Mouse (Mus musculus) midbrain, embryonic 12.5 days (tissue): Measurements from ENCODE around the gene Uncx. TPM values are rescaled to one million over a fixed set of nuclear protein-coding genes. Genes with fewer than 3 reads are reported as not detected.
A peak's percentile ranks its signal among the peaks of the same experiment; 100 is the strongest.

Experiments
- ATAC-seq: fragments of 200-750 bp; cut with Nextera tagmentation; 2 replicates; pipeline ENCODE4 v1.8.0; 2017; ENCODE audit warnings: low read depth, moderate TSS enrichment, moderate library complexity; ENCODE audit not compliant: low FRiP score
- H3K27ac ChIP-seq: fragments of 300-500 bp; sonication (generic); replicated peaks from 2 replicates; pipeline ENCODE4 v1.5.1; 2016; ENCODE audit warnings: mild to moderate bottlenecking
- H3K27me3 ChIP-seq: fragments of 300-500 bp; sonication (generic); 2 replicates; pipeline ENCODE4 v1.6.1; 2016; ENCODE audit warnings: mild to moderate bottlenecking
- H3K36me3 ChIP-seq: fragments of 300-500 bp; sonication (generic); 2 replicates; pipeline ENCODE4 v1.6.1; 2016
- H3K4me1 ChIP-seq: fragments of 300-500 bp; sonication (generic); 2 replicates; pipeline ENCODE4 v1.6.1; 2016
- H3K4me2 ChIP-seq: fragments of 300-500 bp; sonication (generic); replicated peaks from 2 replicates; pipeline ENCODE4 v1.6.1; 2016; ENCODE audit warnings: mild to moderate bottlenecking, moderate library complexity
- H3K4me3 ChIP-seq: fragments of 300-500 bp; sonication (generic); 2 replicates; pipeline ENCODE4 v1.5.1; 2016; ENCODE audit warnings: mild to moderate bottlenecking
- H3K9ac ChIP-seq: fragments of 300-500 bp; sonication (generic); replicated peaks from 2 replicates; pipeline ENCODE4 v1.6.1; 2016; ENCODE audit warnings: mild to moderate bottlenecking, moderate library complexity
- H3K9me3 ChIP-seq: fragments of 300-500 bp; sonication (generic); 2 replicates; pipeline ENCODE4 v1.6.1; 2016; ENCODE audit warnings: mild to moderate bottlenecking
- WGBS: fragments of 180-500 bp; shearing (Covaris S2); methylation state at CpG from one replicate; pipeline ENCODE4 v1.1.7; 2016; 5-methylcytosine and 5-hydroxymethylcytosine counted together
- polyA plus RNA-seq: library from polyadenylated mRNA; unstranded; fragments of >200 nt; fragmentation: Nextera tagmentation; extraction: Ambion mirVana; gene quantifications from 2 replicates; pipeline ENCODE4 v1.2.1, GENCODE M21; 2016

The Uncx gene
- polyA plus RNA-seq, 1 experiment from 2014 or later: 90.8 TPM

DNA sequence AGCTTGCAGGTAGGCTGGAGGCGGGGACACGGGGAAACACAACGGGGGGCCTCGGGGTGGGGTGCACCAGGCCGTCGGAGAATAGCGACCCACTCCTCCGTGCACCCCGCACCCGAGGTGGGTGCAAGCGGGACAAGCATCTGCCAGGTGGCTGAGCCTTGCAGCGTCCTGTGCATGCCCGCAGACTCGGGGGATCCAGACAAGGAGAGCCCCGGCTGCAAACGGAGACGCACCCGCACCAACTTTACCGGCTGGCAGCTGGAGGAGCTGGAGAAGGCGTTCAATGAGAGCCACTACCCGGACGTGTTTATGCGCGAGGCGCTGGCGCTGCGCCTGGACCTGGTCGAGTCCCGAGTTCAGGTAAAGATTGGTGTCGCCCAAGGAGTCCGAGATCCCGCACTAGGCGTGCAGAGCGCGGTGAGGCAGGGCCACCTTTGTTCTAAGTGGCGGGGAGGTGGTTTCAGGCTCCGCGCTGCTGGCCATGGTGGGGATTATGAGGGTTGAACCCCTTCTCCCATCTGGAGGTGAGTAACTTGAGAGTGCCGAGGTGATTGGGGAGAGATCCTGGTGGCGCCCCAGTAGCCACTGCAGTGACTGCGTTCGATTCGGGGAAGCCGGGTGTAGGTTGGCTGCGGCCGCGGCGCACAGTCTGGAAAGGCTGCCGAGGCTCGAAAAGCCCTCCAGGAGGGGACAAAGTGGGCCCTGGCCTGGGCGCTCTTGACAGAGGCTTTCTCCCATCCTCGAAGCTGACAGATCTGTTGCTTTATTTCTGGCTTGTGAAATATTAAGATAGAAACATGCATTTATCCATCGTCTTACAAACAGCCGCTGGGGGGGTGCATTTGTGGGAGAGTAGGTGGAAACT is 1.2 kb downstream of the Uncx start:
- no peaks in the 10 kb centered on the region for H3K36me3 ChIP-seq
- H3K4me2 ChIP-seq: peak overlapping the region; percentile 52
- peaks cover 94% of the 10 kb centered on the region for H3K27me3 ChIP-seq
- ATAC-seq: no peak
- no peaks in the 10 kb centered on the region for H3K9me3 ChIP-seq
- peak overlapping the region; percentile 56 for H3K4me3 ChIP-seq
- under 1% methylated on average over 54 of the region's 54 CpGs for WGBS
- H3K27ac ChIP-seq: peak overlapping the region; percentile 90
- H3K9ac ChIP-seq: peak overlapping the region; percentile 78
- peaks cover 51% of the 10 kb centered on the region for H3K4me1 ChIP-seq

DNA sequence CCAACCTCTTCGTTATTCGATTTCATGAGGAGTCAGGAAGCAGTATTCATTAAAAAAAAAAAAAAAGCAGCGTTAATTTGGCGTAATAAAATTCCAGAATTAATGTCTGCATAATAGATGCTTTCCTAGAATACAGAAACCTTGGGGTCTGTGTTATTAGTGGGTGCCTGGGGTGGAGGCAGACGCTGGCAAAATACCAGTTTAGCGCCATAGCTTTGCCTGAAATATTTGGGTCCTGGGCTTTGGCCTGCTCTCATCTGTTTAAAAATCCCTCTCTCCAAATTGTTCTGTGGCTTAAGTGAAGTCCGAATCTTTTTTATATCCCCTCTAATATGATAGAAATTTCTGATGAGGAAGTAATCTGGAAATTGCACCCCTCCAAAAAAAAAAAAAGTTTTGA is 1.9 kb downstream of the Uncx start:
- ATAC-seq: no peak
- peaks cover 54% of the 10 kb centered on the region for H3K4me1 ChIP-seq
- H3K36me3 ChIP-seq: no peaks in the 10 kb centered on the region
- no peaks in the 10 kb centered on the region for H3K9me3 ChIP-seq
- H3K27ac ChIP-seq: peak overlapping the region; percentile 90
- peak overlapping the region; percentile 78 for H3K9ac ChIP-seq
- peak overlapping the region; percentile 56 for H3K4me3 ChIP-seq
- peaks cover 98% of the 10 kb centered on the region for H3K27me3 ChIP-seq
- H3K4me2 ChIP-seq: peak overlapping the region; percentile 52
- 1% methylated on average over 7 of the region's 7 CpGs for WGBS

DNA sequence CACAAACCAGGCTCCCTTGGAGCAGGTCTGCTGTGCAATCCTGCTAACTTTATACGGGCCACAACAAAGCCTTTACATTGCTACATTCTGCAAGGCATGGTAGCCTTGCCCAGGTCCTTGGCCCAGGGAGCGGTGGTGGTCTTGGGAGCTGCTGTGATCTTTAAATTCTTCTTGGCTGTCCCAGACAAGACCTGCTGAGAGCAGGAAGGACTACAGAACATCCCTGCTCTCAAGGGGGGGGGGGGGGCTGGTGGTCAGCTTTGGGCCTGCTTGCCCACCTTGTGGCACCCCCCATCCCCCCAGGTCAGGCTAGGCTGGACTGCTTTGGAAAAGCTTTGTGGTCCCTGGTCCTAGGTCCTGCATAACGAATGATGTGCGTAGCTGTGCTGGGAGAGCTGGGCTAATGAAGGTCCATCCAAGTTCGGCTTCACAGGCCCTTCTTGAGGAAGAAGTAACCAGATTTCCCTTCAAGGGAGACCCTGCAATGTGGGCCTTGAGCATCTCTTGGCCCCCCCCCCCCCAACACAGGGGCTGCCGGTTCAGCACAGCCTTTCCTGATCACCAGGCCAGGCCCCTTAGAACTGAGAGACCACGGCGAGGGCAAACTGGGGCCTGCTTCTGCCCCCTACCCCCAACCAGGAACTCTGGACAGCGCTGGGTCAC is 2.5 kb downstream of the Uncx start:
- peaks cover 98% of the 10 kb centered on the region for H3K27me3 ChIP-seq
- peak overlapping the region; percentile 56 for H3K4me3 ChIP-seq
- no peaks in the 10 kb centered on the region for H3K9me3 ChIP-seq
- peaks cover 48% of the 10 kb centered on the region for H3K4me1 ChIP-seq
- WGBS: 2% methylated on average over 9 of the region's 9 CpGs
- peak overlapping the region; percentile 90 for H3K27ac ChIP-seq
- ATAC-seq: no peak
- peak overlapping the region; percentile 52 for H3K4me2 ChIP-seq
- peak overlapping the region; percentile 78 for H3K9ac ChIP-seq
- no peaks in the 10 kb centered on the region for H3K36me3 ChIP-seq

DNA sequence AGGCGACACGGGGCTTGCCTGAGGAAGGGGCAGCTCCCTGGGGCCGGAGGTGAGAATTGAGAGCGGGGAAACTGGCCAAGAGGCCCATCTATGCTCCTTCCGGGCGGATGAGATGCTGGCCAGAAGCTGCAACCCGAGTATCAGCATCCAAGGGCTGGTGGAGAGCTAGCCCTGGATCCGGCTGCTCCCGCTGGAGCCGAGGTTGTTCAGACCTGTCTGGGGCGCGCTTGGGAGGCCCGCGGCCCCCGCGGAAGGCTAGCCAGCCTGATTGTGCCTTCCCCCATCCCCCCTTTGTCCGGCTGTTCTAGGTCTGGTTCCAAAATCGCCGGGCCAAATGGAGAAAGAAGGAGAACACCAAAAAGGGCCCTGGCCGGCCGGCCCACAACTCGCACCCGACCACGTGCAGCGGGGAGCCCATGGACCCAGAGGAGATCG is 3.1 kb downstream of the Uncx start:
- no peak for ATAC-seq
- Histone ChIP-seq H3K27ac (peak overlapping the region; percentile 90), H3K27me3 (peaks cover 97% of the 10 kb centered on the region), H3K4me2 (peak overlapping the region; percentile 52), H3K4me3 (peak overlapping the region; percentile 56), H3K4me1 (peaks cover 47% of the 10 kb centered on the region), H3K9ac (peak overlapping the region; percentile 78), H3K36me3 (no peaks in the 10 kb centered on the region), H3K9me3 (no peaks in the 10 kb centered on the region)
- 0% methylated on average over 26 of the region's 26 CpGs for WGBS

DNA sequence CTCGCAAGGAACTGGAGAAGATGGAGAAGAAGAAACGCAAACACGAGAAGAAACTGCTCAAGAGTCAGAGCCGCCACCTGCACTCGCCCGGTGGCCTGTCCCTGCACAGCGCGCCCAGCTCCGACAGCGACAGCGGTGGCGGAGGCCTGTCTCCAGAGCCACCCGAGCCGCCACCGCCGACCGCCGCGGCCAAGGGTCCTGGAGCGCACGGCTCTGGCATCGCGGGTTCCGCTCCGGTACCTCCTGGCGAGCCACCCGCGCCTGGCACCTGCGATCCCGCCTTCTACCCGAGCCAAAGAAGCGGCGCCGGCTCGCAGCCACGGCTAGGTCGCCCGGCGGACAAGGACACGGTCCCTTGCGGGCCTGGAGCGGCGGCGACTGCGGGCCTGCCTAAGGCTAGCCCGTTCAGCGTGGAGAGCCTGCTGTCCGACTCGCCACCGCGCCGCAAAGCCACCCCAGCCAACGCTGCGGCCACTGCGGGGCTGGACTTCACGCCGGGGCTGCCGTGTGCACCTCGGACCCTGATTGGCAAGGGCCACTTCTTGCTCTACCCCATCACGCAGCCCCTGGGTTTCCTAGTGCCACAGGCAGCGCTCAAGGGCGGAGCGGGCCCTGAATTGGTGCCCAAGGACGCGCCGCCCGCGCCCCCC is 3.6 kb downstream of the Uncx start:
- Histone ChIP-seq H3K4me3 (peak overlapping the region; percentile 56), H3K36me3 (no peaks in the 10 kb centered on the region), H3K9ac (peak overlapping the region; percentile 78), H3K9me3 (no peaks in the 10 kb centered on the region), H3K4me2 (peak overlapping the region; percentile 52), H3K27me3 (peaks cover 97% of the 10 kb centered on the region), H3K4me1 (peaks cover 43% of the 10 kb centered on the region), H3K27ac (peak overlapping the region; percentile 90)
- no peak for ATAC-seq
- WGBS: under 1% methylated on average over 65 of the region's 68 CpGs

DNA sequence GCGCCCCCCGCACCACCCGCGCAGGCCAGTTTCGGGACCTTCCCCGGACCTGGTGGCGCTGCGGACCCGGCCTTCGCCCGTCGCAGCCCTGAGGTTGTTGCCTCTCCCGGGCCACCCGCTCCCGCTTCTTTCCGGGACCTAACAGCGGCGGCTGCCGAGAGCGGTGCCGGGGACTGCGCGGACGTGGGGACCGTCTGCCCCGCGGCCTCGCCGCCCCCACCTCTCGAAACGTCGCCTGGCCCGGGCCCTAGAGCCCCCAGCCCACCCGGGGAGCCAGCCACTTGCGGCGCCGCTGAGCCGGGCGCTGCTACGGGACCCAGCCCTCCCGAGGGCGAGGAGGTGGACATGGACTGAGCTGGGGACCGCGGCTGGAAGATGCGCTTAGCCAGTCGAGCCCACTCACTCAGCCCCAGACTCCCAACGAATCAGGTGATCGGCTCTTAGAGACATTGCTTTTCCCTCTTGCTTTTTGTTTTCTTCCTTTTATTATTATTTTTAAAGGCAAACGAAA is 4.2 kb downstream of the Uncx start:
- Histone ChIP-seq H3K4me3 (peak overlapping the region; percentile 56), H3K4me1 (peaks cover 44% of the 10 kb centered on the region), H3K9ac (peak overlapping the region; percentile 78), H3K9me3 (no peaks in the 10 kb centered on the region), H3K27ac (peak overlapping the region; percentile 90), H3K27me3 (peaks cover 98% of the 10 kb centered on the region), H3K4me2 (peak overlapping the region; percentile 52), H3K36me3 (no peaks in the 10 kb centered on the region)
- ATAC-seq: no peak
- WGBS: 1% methylated on average over 35 of the region's 49 CpGs

DNA sequence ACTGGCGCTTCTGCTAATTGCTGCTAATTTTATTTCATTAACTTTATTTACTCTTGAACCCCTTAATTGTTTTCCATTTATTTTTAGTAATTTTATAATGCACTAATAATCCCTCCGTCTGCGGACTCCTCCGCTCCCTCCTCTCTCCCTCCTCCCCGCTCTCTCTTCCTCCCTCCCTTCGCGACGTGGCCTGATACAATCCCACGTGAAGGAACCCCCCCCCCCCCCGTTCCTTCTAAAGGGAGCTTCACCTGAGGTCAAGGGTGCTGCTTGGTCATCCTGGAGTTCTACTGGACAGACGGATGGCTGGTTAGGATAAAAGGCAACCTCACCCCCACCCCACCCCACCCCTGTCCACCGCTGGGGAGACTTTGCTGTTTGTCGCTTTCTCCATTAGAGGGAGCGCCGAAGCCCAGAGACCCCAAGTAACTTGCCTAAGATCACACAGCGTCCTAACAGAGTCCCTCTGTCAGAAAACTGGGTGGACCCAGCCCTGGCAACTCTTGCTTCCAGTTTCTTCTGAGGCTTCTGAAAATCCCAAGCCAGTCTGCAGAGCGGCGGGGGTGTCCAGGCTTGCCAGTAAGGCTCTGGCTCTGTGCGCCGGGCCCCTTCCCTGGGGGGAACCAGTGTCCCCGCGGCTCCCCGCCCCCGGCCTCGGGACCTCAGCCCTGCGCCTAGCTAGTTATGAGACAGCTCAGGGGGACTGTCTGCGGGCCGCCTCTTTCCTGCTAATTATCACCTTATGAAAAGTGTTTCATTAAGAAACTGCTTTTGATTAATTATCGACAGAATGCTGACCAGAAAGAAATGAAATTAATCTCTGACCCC is 10.4 kb downstream of the Uncx start:
- Histone ChIP-seq H3K4me2 (peak overlapping the region; percentile 27), H3K4me3 (no peak overlapping the region), H3K9me3 (no peaks in the 10 kb centered on the region)

DNA sequence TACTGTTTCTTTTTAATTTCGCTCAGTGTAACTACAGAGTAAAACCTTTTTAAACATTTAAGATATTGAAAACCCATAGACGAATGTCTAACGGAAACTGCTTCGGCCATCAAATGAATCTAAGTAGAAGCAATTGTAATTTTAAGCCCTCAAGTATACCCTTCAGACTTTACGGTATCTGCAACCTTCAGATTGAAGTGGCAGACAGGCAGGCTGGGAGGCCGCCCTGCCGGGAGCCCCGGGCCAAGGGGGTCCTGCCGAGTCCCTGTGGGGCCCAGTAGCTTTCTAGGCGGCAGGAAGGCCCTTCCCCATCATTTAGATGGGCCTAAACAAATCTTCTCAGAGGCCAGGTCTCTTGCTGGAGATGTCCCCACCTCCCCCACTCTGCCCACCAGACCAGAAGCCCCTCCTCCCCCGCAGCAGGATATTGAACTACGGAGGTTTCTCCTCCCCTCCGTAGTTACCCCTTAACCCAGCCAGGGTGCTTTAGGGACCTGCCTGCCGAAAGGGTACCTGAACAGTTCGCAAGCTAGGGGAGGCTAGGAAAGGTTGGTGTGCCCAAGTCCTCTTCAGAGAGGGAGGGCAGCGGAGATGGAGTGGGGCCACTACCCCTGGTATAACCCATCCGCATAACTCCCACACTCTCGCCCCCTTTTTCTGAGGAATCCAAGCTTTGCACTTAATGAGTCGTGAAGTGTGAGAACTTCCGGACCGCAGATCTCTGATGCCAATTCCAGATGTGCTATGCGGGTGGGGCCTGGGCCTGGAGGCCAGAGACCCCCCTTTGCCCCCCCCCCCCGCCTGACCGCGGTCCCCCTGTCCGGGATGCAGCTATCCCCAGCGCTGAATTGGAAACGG is 11.4 kb downstream of the Uncx start:
- Histone ChIP-seq H3K27me3 (peaks cover 91% of the 10 kb centered on the region), H3K4me2 (0 out of 2 replicates have a peak overlapping the region, but pooled peaks have one; percentile 19), H3K9me3 (no peaks in the 10 kb centered on the region), H3K9ac (no peak overlapping the region), H3K4me1 (peaks cover 67% of the 10 kb centered on the region), H3K27ac (peak overlapping the region; percentile 27; the same call in 1 of the 2 replicates), H3K4me3 (no peak overlapping the region), H3K36me3 (no peaks in the 10 kb centered on the region)
- WGBS: 2% methylated on average over 28 of the region's 28 CpGs
- ATAC-seq: no peak

More for the DNA sequence above, 10.4 kb downstream of the Uncx start:
- peak overlapping the region; percentile 90 for H3K27ac ChIP-seq
- peak overlapping the region; percentile 20; the same call in 1 of the 2 replicates for H3K9ac ChIP-seq
- no peaks in the 10 kb centered on the region for H3K36me3 ChIP-seq
- peaks cover 92% of the 10 kb centered on the region for H3K27me3 ChIP-seq
- H3K4me1 ChIP-seq: peaks cover 61% of the 10 kb centered on the region
- no peak for ATAC-seq
- WGBS: 3% methylated on average over 28 of the region's 29 CpGs

DNA sequence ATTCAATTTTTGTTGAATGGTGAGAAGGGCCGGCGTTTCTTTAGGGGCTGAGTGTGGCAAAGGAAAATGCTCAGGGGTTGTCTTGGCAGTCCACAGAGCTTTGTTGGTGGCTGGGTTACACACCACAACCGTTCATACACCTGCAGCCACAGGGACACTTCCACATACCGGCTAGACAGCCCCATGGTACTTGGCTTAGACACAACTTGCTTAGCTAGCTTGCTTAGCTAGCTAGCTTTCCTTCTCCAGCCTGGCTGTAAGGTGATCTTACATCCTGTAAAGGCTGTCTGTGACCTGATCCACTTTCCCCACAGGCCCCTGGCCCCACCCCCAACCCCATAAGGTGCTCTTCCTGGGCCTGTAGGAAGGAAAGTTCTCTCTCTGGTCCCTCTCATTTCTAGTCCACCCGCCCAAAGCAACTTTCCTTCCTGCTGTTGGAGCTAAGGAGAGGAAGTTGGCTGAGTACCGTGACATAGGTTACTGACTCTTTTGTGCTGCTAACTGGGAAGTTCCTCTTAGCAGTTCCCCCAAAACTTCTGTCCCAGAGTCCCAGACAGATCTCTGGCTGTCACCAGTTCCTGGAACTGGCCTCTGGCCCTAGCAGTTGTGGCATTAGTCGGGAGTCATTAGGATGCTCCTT is 12.3 kb downstream of the Uncx start:
- ATAC-seq: no peak
- Histone ChIP-seq H3K9ac (no peak overlapping the region), H3K27me3 (peaks cover 91% of the 10 kb centered on the region), H3K36me3 (no peaks in the 10 kb centered on the region), H3K4me1 (peaks cover 69% of the 10 kb centered on the region), H3K9me3 (no peaks in the 10 kb centered on the region), H3K4me2 (no peak overlapping the region), H3K4me3 (no peak overlapping the region), H3K27ac (no peak overlapping the region)
- 4% methylated on average over 7 of the region's 7 CpGs for WGBS

DNA sequence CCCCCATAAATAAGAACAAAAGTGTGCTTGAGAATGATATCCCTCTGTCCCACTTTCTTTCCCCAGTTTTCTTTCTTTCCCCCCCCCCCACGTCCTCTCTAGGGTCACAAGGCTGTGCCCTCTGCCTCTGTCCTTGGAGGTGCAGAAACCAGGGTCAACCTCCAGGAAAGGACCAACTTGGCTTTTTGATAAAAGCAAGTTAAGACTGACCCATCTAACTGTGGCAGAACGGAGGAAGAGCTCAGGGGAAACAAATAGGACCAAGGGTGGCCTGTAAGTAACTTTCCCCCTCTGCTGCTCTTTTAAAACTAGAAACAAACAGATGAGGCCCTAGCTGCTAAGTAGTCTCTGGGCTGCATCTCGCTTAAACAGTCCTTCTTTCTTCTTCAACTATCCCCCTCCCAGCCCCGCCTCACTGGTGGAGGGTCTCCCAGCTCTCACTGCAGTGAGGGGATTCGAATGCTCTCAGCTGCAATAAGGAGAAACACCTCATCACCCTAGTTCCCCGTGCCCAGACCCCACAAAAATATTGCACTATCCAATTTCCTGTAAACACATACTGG is 12.9 kb downstream of the Uncx start:
- Histone ChIP-seq H3K27ac (no peak overlapping the region), H3K9me3 (no peaks in the 10 kb centered on the region), H3K4me1 (peaks cover 69% of the 10 kb centered on the region), H3K4me2 (no peak overlapping the region), H3K27me3 (peaks cover 92% of the 10 kb centered on the region), H3K9ac (no peak overlapping the region), H3K4me3 (no peak overlapping the region), H3K36me3 (no peaks in the 10 kb centered on the region)
- 4% methylated on average over 6 of the region's 6 CpGs for WGBS
- no peak for ATAC-seq
